Mouse (Mus musculus) midbrain, embryonic 15.5 days (tissue): ENCODE results near the gene BC067074. TPM values are rescaled to one million over a fixed set of nuclear protein-coding genes. Genes with fewer than 3 reads are reported as not detected.

Experiments
- ATAC-seq: fragments of 200-750 bp; cut with Nextera tagmentation; replicated peaks from 2 replicates; pipeline ENCODE4 v1.8.0; 2017; ENCODE audit warnings: moderate TSS enrichment
- H3K27ac ChIP-seq: fragments of 300-500 bp; sonication (generic); 2 replicates; pipeline ENCODE4 v1.5.1; 2015; ENCODE audit warnings: mild to moderate bottlenecking, inconsistent platforms
- H3K27me3 ChIP-seq: fragments of 300-500 bp; sonication (generic); replicated peaks from 2 replicates; pipeline ENCODE4 v1.6.1; 2015; ENCODE audit warnings: inconsistent platforms
- H3K36me3 ChIP-seq: fragments of 300-500 bp; sonication (generic); replicated peaks from 2 replicates; pipeline ENCODE4 v1.6.1; 2015; ENCODE audit warnings: inconsistent platforms
- H3K4me1 ChIP-seq: fragments of 300-500 bp; sonication (generic); 2 replicates; pipeline ENCODE4 v1.6.1; 2015; ENCODE audit warnings: inconsistent platforms
- H3K4me2 ChIP-seq: fragments of 300-500 bp; sonication (generic); 2 replicates; pipeline ENCODE4 v1.6.1; 2015; ENCODE audit warnings: inconsistent platforms, mild to moderate bottlenecking, moderate library complexity
- H3K4me3 ChIP-seq: fragments of 300-500 bp; sonication (generic); 2 replicates; pipeline ENCODE4 v1.5.1; 2015; ENCODE audit warnings: mild to moderate bottlenecking, inconsistent platforms
- H3K9ac ChIP-seq: fragments of 300-500 bp; sonication (generic); 2 replicates; pipeline ENCODE4 v1.6.1; 2015; ENCODE audit warnings: mild to moderate bottlenecking, inconsistent platforms
- H3K9me3 ChIP-seq: fragments of 300-500 bp; sonication (generic); 2 replicates; pipeline ENCODE4 v1.6.1; 2016; ENCODE audit warnings: inconsistent platforms
- WGBS: fragments of 180-500 bp; shearing (Covaris S2); methylation state at CpG from one replicate; pipeline ENCODE4 v1.1.7; 2015; ENCODE audit warnings: mixed read lengths; 5-methylcytosine and 5-hydroxymethylcytosine counted together
- polyA plus RNA-seq: library from polyadenylated mRNA; unstranded; fragments of >200 nt; fragmentation: Nextera tagmentation; extraction: Ambion mirVana; gene quantifications from 2 replicates; pipeline ENCODE4 v1.2.1, GENCODE M21; 2015

The BC067074 gene
- polyA plus RNA-seq, 1 experiment from 2014 or later = 0.77 TPM

DNA sequence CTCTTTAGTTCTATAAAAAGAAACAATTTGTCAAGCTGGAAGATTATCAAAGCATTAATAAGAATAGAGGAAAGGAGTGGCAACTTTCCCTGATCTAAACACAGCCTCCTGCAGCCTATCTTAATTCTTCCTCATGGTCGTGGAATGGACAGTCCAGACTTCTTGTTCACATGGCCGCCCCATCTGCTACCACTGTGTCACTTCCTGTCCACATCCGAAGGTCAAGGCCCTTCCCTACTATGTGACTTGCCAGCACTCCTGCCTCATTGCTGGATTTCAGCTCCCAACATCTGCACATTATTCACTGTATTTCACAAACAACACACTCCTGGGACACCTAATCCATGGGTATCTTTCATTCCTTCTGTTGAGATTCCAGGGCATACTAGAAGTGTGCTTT lies 128.5 kb downstream of the BC067074 start:
- ATAC-seq = no peak
- H3K4me2 ChIP-seq = no peak overlapping the region

GRCm38 (mm10) chr13:113423825-113424224 lies 130.9 kb downstream of the BC067074 start:
- Histone ChIP-seq H3K4me1 (no peaks in the 10 kb centered on the region), H3K4me2 (no peak overlapping the region), H3K36me3 (no peaks in the 10 kb centered on the region), H3K27ac (no peak overlapping the region), H3K4me3 (no peak overlapping the region), H3K27me3 (no peaks in the 10 kb centered on the region), H3K9me3 (no peaks in the 10 kb centered on the region), H3K9ac (no peak overlapping the region)
- 95% methylated on average over 7 of the region's 7 CpGs for WGBS
- no peak for ATAC-seq

More for the DNA sequence above, 128.5 kb downstream of the BC067074 start:
- 78% methylated on average over 3 of the region's 3 CpGs for WGBS
- H3K9ac ChIP-seq = no peak overlapping the region
- no peaks in the 10 kb centered on the region for H3K36me3 ChIP-seq
- no peaks in the 10 kb centered on the region for H3K27me3 ChIP-seq
- H3K27ac ChIP-seq = no peak overlapping the region
- H3K9me3 ChIP-seq = no peaks in the 10 kb centered on the region
- H3K4me1 ChIP-seq = 0 out of 2 replicates have a peak, but pooled peaks cover 6% of the 10 kb centered on the region
- no peak overlapping the region for H3K4me3 ChIP-seq

GRCm38 (mm10) chr13:113425907-113426306 lies 132.9 kb downstream of the BC067074 start:
- Histone ChIP-seq H3K4me2 (no peak overlapping the region), H3K27me3 (no peaks in the 10 kb centered on the region), H3K4me1 (no peaks in the 10 kb centered on the region), H3K9me3 (no peaks in the 10 kb centered on the region), H3K36me3 (no peaks in the 10 kb centered on the region), H3K4me3 (no peak overlapping the region), H3K9ac (no peak overlapping the region), H3K27ac (no peak overlapping the region)
- no peak for ATAC-seq
- 95% methylated on average over 4 of the region's 4 CpGs for WGBS

Other genes with a start within 250 kb of the BC067074 start
- 42.0 and 52.5 TPM in 2 replicates for gene Gpx8, start 246.7 kb upstream of the BC067074 start, polyA plus RNA-seq
- gene Gzma, start 192.2 kb upstream of the BC067074 start, polyA plus RNA-seq = not detected in 2 replicates
- 1.9 and 2.3 TPM in 2 replicates for gene Esm1, start 83.5 kb upstream of the BC067074 start, polyA plus RNA-seq
- not detected in 2 replicates for gene Gzmk, start 67.3 kb upstream of the BC067074 start, polyA plus RNA-seq